Mouse (Mus musculus) myocyte (in vitro differentiated cells): ENCODE measurements around the gene D1Pas1. TPM values are rescaled to one million over a fixed set of nuclear protein-coding genes. Genes with fewer than 3 reads are reported as not detected.

Experiments used
- H3K27me3 ChIP-seq: one replicate; pipeline ENCODE4 v1.6.1; 2011; ENCODE audit not compliant: control insufficient read depth, insufficient read depth, insufficient read length
- H3K36me3 ChIP-seq: one replicate; pipeline ENCODE4 v1.6.1; 2011; ENCODE audit not compliant: control insufficient read depth, insufficient read depth
- H3K4me2 ChIP-seq: one replicate; pipeline ENCODE4 v1.6.1; 2011; ENCODE audit warnings: low read depth, control low read depth
- H3K4me3 ChIP-seq: one replicate; pipeline ENCODE4 v1.5.1; 2011; ENCODE audit warnings: mild to moderate bottlenecking, control low read depth, moderate library complexity
- H3K79me2 ChIP-seq: one replicate; pipeline ENCODE4 v1.6.1; 2011; ENCODE audit not compliant: control insufficient read depth, insufficient read depth
- H3ac ChIP-seq: one replicate; pipeline ENCODE4 v1.6.1; 2011; ENCODE audit not compliant: control insufficient read depth, insufficient read length
- CEBPB ChIP-seq: IDR thresholded peaks from 2 replicates; pipeline ENCODE4 v1.6.1; 2011; ENCODE audit warnings: mild to moderate bottlenecking, moderate library complexity; ENCODE audit not compliant: poor library complexity, insufficient read depth, severe bottlenecking
- E2F4 ChIP-seq: IDR thresholded peaks from one replicate; pipeline ENCODE4 v1.6.1; 2011; ENCODE audit warnings: mild to moderate bottlenecking, control low read depth, moderate library complexity; ENCODE audit not compliant: insufficient read depth
- MAX ChIP-seq: IDR thresholded peaks from one replicate; pipeline ENCODE4 v1.6.1; 2011; ENCODE audit warnings: low read depth, mild to moderate bottlenecking, control low read depth
- MYOD1 ChIP-seq, 3 experiments: IDR thresholded peaks; one replicate each; pipeline ENCODE4 v1.6.1; 2011; ENCODE audit warnings: control low read depth in 2 of 3, low read depth in 2 of 3, mild to moderate bottlenecking in 2 of 3, moderate library complexity in 1 of 3; ENCODE audit not compliant: insufficient read length in 2 of 3, control insufficient read depth in 1 of 3
- MYOG ChIP-seq, 3 experiments: IDR thresholded peaks; one replicate each; pipeline ENCODE4 v1.6.1; 2011; ENCODE audit warnings: control low read depth in 2 of 3, low read depth in 2 of 3, mild to moderate bottlenecking in 2 of 3; ENCODE audit not compliant: insufficient read length in 2 of 3, control insufficient read depth in 1 of 3, insufficient read depth in 1 of 3
- POLR2A ChIP-seq: IDR thresholded peaks from one replicate; pipeline ENCODE4 v1.6.1; 2011; ENCODE audit warnings: low read depth, mild to moderate bottlenecking, control low read depth, moderate library complexity; ENCODE audit not compliant: insufficient read length
- POLR2AphosphoS2 ChIP-seq: IDR thresholded peaks from one replicate; pipeline ENCODE4 v1.6.1; 2011; ENCODE audit warnings: low read depth, control low read depth; ENCODE audit not compliant: insufficient read length
- REST ChIP-seq: IDR thresholded peaks from one replicate; pipeline ENCODE4 v1.6.1; 2011; ENCODE audit warnings: mild to moderate bottlenecking, control low read depth, moderate library complexity; ENCODE audit not compliant: insufficient read depth, insufficient read length
- SRF ChIP-seq: IDR thresholded peaks from one replicate; pipeline ENCODE4 v1.6.1; 2011; ENCODE audit warnings: low read depth; ENCODE audit not compliant: control insufficient read depth, insufficient read length
- TCF12 ChIP-seq: IDR thresholded peaks from one replicate; pipeline ENCODE4 v1.6.1; 2011; ENCODE audit warnings: mild to moderate bottlenecking, control low read depth; ENCODE audit not compliant: poor library complexity, insufficient read depth, severe bottlenecking
- TCF3 ChIP-seq: IDR thresholded peaks from one replicate; pipeline ENCODE4 v1.6.1; 2011; ENCODE audit warnings: low read depth, control low read depth; ENCODE audit not compliant: insufficient read length
- USF1 ChIP-seq: IDR thresholded peaks from one replicate; pipeline ENCODE4 v1.6.1; 2011; ENCODE audit warnings: low read depth, mild to moderate bottlenecking, control low read depth, moderate library complexity
- polyA plus RNA-seq: library from polyadenylated mRNA; unstranded; fragments of >200 nt; fragmentation: generic; extraction: Trizol; gene quantifications from one replicate; pipeline ENCODE4 v1.2.1, GENCODE M21; 2012; ENCODE audit warnings: missing spikeins

Gene D1Pas1
- polyA plus RNA-seq, 1 experiment: not detected

DNA sequence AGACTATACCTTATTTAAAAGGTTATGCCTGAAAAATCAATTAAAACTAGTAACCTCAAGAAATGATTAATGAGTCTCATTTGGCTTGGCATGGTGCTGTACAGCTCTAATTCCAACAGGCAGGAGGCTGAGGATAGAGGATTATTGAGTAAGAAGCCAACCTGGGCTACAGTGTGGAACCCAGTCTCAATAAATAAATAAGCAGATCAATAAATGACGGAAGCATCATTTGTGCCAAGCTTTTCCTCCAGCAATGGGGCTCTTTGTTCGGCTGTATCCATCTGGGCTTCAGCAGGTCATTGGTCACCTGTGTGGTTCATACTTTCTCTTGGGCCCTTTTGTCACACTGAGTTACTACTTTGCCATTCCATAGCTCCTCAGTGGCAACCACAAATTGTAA, 46.9 kb downstream of the D1Pas1 start:
- Histone ChIP-seq H3ac (no peak overlapping the region), H3K79me2 (no peaks in the 10 kb centered on the region), H3K36me3 (no peaks in the 10 kb centered on the region), H3K4me2 (no peak overlapping the region), H3K27me3 (no peaks in the 10 kb centered on the region), H3K4me3 (no peak overlapping the region)
- TF ChIP-seq E2F4: no peak
- no peak for TF ChIP-seq MAX
- no peak for TF ChIP-seq MYOG (IDR thresholded peaks at IDR 0.05; ENCODE audit: control insufficient read depth in 1 of 3, insufficient read depth in 1 of 3, insufficient read length in 2 of 3, low read depth in 2 of 3)
- no peak for TF ChIP-seq REST
- no peak for TF ChIP-seq CEBPB
- TF ChIP-seq SRF: no peak
- TF ChIP-seq TCF3: no peak
- no peak for TF ChIP-seq POLR2A
- no peak for TF ChIP-seq USF1
- TF ChIP-seq POLR2AphosphoS2: no peak
- no peak for TF ChIP-seq MYOD1 (IDR thresholded peaks at IDR 0.05; ENCODE audit: control insufficient read depth in 1 of 3, insufficient read length in 2 of 3, low read depth in 2 of 3)
- no peak for TF ChIP-seq TCF12

DNA sequence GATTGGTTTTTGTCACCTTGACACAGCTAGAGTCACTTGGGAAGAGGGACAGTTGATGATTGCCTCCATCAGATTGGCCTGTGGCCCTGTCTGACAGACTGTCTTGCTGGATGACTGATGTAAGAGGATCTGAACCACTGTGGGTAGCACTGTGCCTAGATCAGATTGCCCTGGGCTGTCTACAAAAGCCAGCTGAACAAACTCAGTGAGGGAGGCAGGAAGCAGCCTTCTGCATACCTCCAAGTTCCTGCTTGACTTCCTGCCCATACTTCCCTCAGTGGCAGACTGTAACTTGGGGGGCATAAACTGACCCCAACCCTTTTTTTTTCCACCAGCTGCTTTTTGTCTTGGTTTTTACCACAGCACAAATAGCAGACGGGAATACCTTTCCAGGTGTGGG, 48.5 kb downstream of the D1Pas1 start:
- no peaks in the 10 kb centered on the region for H3K79me2 ChIP-seq
- no peak overlapping the region for H3K4me3 ChIP-seq
- no peaks in the 10 kb centered on the region for H3K27me3 ChIP-seq
- TF ChIP-seq SRF (no peak), MYOD1 (IDR thresholded peaks at IDR 0.05; ENCODE audit: control insufficient read depth in 1 of 3, insufficient read length in 2 of 3, low read depth in 2 of 3) (peak in 1 of 3 experiments; percentile 51), TCF3 (no peak), MYOG (IDR thresholded peaks at IDR 0.05; ENCODE audit: control insufficient read depth in 1 of 3, insufficient read depth in 1 of 3, insufficient read length in 2 of 3, low read depth in 2 of 3) (no peak), E2F4 (no peak)
- H3ac ChIP-seq: no peak overlapping the region
- peak overlapping the region; percentile 10 for H3K4me2 ChIP-seq
- no peaks in the 10 kb centered on the region for H3K36me3 ChIP-seq

DNA sequence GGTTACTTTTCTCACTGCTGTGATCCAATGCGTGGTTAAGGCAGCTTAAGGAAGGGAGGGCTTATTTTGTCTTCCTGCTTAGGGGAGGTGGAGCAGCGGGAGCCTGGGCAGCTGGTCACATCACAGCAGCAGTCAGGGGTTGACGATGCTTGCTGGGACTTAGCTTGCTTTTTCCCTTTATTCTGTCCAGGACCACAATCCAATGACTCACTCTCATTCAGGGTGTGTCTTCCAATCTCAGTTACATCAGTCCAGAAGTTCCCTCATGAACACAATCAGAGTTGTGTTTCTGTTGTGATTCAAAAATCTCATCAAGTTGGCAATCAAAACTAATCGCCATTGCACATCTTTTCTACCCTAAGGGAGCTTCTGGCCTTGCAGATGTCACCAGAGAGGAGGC, 48.9 kb downstream of the D1Pas1 start:
- Histone ChIP-seq H3K27me3 (no peaks in the 10 kb centered on the region), H3ac (no peak overlapping the region), H3K36me3 (no peaks in the 10 kb centered on the region), H3K4me3 (no peak overlapping the region), H3K4me2 (peak overlapping the region; percentile 10), H3K79me2 (no peaks in the 10 kb centered on the region)
- no peak for TF ChIP-seq REST
- peak in 2 of 3 experiments; percentile 7 to 45 for TF ChIP-seq MYOD1 (IDR thresholded peaks at IDR 0.05; ENCODE audit: control insufficient read depth in 1 of 3, insufficient read length in 2 of 3, low read depth in 2 of 3)
- no peak for TF ChIP-seq MAX
- TF ChIP-seq TCF12: no peak

GRCm38 (mm10) chr1:187020011-187020410, 52.8 kb downstream of the D1Pas1 start:
- Histone ChIP-seq H3ac (no peak overlapping the region), H3K36me3 (no peaks in the 10 kb centered on the region), H3K27me3 (no peaks in the 10 kb centered on the region), H3K4me3 (no peak overlapping the region), H3K4me2 (no peak overlapping the region), H3K79me2 (no peaks in the 10 kb centered on the region)
- no peak for TF ChIP-seq REST
- no peak for TF ChIP-seq MYOG (IDR thresholded peaks at IDR 0.05; ENCODE audit: control insufficient read depth in 1 of 3, insufficient read depth in 1 of 3, insufficient read length in 2 of 3, low read depth in 2 of 3)
- TF ChIP-seq E2F4: no peak
- TF ChIP-seq POLR2A: no peak
- no peak for TF ChIP-seq USF1
- TF ChIP-seq POLR2AphosphoS2: no peak
- no peak for TF ChIP-seq TCF12
- TF ChIP-seq SRF: no peak
- TF ChIP-seq CEBPB: no peak
- TF ChIP-seq MAX: no peak
- no peak for TF ChIP-seq MYOD1 (IDR thresholded peaks at IDR 0.05; ENCODE audit: control insufficient read depth in 1 of 3, insufficient read length in 2 of 3, low read depth in 2 of 3)
- TF ChIP-seq TCF3: no peak

Other genes with a start within 250 kb of the D1Pas1 start
- gene Rrp15, start 218.1 kb upstream of the D1Pas1 start, polyA plus RNA-seq: 19.9 TPM
- 0.05 TPM for gene Spata17, start 248.0 kb downstream of the D1Pas1 start, polyA plus RNA-seq
- gene Gpatch2, start 248.1 kb downstream of the D1Pas1 start, polyA plus RNA-seq: 5.3 TPM